Mouse (Mus musculus) heart, adult 18-20 months (tissue): Measurements from ENCODE around the gene Abcb1b. TPM values are rescaled to one million over a fixed set of nuclear protein-coding genes. Genes with fewer than 3 reads are reported as not detected.
A peak's percentile ranks its signal among the peaks of the same experiment; 100 is the strongest.

Experiments used
- DNase-seq, 2 experiments: peaks; one replicate each; pipeline ENCODE4 v3.0.0; 2021 to 2022; ENCODE audit warnings: mixed read lengths in 1 of 2
- total RNA-seq, 2 experiments: library from RNA; stranded (reverse); gene quantifications; 2 replicates each; pipeline ENCODE4 v1.2.3; 2021

Abcb1b gene
- total RNA-seq, 2 experiments from 2014 or later = 5.2 to 6.6 TPM

DNA sequence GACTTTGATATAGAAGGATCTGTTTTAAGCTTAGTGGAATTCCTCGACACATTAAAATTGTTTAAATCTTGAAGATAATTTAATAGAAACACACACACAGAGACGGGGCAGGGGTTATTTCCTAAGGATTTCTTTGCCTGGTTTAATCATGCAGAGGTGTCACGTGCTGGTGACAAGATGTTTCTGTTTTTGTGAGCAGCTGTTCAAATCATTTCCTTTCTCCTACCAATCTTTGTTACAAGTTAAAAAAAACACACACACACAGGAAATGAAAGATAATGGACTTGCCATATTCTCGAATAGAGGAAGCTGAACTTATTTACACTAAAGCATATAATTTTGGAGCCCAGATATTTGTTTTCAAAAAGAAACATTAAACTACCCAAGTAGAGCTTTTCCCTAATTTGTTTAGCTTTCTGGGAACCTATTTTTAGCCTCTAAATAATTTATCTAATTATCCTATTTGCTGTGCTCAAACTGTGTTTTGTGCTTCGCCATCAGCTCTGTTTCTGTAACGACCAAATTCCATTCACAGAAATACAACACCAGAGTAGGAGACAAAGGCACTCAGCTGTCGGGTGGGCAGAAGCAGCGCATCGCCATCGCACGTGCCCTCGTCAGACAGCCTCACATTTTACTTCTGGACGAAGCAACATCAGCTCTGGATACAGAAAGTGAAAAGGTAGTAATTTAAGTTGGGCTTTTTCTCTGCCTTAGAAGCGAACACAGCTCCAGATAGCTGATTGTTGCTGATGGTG, 65.8 kb downstream of the Abcb1b start:
- DNase-seq = peak; percentile 38 to 72

DNA sequence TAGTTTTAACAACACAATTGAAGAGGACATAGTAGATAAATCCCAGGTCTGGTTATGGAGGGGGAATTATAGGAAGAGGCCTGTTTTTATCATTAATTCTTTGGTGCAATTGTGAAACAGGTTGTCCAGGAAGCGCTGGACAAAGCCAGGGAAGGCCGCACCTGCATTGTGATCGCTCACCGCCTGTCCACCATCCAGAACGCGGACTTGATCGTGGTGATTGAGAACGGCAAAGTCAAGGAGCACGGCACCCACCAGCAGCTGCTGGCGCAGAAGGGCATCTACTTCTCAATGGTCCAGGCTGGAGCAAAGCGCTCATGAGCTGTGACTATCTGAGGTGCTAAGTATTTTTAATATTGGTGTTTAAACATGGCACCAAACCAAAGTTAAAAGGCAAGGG, 67.7 kb downstream of the Abcb1b start:
- DNase-seq = peak; percentile 4 to 27

DNA sequence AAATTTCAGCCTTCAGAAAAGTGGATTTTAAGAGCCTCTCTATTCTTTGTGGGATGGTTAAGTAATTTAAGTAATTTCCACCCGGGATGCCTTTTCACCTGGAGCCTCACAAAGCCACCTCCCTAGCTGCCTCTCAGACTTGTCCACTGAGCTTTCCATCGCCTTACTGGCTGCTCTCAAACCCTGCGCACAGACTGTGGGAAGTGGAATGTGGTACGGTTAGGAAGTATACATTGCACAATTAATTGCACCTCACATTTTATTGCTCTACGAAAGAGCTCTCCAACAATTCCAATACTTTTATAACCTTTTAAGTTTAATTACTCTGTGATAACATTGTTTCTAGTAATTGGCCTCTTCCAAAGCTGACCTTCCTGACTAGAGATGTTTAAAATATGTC, 68.4 kb downstream of the Abcb1b start:
- DNase-seq = no peak

DNA sequence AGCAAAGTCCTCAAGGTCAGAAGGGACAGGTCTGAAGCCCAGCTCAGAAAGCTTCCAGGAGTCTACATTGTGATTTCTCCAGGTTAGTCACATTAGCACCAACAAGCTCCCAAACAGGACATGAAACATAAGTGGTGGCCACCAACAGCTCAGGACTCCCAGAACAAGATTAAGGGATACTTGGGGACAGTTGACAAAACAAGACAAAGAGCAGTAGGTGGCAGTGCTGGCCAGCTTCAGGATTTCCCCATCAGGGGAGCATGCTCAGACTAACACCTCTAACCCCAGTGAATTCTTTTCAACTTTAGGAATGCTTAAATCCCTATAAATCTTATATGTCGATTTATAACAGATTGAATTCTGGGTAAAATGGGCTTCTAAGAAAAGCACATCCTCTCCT, 70.1 kb downstream of the Abcb1b start:
- peak; percentile 40 to 60 for DNase-seq

DNA sequence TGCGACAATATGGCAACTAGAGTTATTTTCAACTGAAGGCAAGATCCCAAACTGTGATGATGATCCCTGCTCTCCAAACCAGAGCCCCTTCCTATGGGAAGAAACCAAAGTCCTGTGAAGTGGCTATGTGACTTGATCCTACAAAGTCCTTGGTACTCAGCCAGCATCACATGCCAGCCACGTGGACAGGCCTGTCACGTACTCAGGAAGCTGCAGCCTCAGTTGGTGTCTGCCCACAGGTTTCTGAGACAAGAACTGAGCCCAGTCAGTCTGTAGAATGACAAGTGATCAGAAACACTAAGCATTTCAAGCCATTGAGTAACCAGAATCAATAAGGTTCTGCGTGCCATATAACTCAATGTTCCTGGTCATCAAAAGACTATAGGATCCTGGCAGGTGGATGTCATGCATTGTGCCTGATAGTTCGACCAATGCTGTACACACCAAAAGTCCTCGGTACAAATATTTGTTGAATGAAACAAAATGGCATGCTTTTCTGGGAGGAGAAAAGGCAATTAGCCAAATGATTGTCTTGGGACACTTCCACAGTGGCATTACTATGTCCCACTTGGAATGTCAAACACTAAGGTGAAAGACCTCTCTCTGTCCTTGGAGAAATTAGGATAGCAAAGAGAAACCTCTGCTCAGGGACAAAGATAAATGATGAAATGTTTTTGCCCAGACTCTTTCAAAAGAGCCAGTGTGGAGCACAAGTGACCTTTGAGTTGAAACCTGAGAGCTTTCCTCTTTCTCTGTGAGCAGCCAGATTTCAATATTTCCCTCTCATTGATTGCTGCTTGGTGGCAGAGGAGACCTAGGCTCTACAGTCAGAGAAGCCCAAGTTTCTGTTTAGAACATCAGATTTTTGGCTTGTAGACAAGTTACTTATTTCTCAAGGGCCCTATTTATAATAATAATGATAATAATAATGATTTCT, 75.3 kb downstream of the Abcb1b start:
- DNase-seq = no peak

DNA sequence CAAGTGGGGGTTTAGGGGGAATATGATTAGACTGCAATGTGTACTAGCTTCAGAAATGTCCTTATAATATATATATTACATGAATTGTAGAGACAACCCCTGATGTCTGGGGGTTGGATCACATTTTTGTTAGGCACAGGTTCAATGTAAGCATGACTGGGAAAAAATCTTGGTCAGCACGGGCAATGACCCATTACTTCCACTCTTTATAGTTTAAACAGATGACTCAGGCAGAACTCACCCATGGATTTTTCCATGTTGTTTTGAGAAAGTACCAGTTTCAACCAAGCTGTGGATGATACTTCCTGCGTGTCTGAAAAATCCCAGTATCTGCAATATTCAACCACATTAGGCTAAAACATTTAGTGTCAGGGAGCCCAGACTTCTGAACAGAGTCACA, 79.1 kb downstream of the Abcb1b start:
- no peak for DNase-seq

DNA sequence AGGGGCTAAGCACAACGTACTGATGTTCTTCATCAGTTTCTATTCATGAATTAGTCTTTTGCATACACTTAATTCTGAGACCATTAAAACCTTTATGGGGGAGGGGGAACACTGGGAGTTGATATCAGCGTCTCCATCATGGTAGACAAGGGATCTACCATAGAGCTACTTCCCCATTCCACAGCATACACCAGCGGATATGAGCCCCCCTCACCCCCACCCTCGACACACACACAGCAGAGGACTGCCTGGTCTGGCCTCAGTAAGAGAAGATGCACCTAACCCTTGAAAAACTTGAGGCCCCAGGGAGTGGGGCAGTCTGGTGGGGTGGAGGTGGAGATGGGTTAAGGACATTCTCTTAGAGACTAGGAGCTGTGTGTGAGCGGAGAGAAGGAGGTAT, 79.9 kb downstream of the Abcb1b start:
- DNase-seq = no peak

DNA sequence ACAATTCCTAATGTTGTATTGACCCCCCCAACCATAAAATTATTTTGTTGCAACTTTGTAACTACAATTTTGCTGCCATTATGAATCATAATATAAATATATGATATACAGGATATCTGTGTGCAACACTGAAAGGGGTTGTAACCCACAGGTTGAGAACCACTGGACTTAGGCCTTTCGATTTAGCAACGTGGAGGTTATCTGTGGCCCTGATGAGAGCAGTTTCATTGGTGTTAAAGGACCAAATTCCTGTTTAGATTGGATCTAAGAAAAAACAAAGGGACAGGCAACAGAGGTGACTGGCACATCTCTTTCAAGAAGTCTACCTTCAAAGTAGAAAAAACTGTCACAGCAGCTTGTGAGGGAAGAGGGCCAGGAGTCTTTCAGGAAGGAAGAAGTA, 87.9 kb downstream of the Abcb1b start:
- no peak for DNase-seq

DNA sequence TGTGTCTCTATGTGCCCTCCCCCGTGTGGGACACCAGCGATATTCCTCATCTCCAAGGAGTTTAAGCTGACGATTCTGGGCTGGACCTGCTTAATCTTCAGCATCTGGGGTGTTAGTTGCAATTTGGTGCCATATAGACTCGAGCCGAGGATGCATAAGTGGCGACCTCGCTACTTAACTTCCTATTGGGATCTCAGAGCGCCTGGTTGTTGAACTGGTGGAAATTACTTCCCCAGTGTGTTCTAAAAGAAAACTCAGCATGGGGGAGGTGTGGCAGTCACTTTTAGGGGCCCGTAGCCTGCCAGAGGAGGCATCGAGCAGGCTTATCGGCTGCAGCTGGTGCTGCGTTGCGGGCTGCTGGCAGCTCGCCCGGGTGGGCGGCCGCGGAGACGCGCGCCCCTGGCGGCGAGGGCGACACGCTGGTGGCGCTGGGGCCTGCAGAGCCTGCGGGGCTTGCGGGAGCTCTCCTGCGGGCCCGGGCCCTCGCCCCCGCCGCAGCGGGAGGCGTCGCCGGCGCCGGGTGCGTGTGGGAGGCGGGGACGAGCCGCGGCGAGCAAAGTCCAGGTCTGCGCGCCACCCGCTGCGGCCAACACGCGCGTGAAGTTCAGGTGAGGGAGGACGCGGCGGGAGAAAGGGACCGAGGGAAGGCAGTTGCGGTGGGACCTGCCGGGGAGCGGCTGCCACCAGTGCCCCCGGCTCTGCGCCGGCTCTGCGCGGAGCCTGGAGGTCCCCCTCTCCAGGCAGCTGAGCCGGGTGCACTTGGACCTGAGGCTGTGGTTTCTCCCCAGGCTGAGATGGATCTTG, 95.6 kb downstream of the Abcb1b start, which contains the start of gene Abcb4:
Abcb4 (plus strand) TSS at position 418 of the 804 bp plus-strand sequence.
- DNase-seq = peak; percentile 73 to 74

DNA sequence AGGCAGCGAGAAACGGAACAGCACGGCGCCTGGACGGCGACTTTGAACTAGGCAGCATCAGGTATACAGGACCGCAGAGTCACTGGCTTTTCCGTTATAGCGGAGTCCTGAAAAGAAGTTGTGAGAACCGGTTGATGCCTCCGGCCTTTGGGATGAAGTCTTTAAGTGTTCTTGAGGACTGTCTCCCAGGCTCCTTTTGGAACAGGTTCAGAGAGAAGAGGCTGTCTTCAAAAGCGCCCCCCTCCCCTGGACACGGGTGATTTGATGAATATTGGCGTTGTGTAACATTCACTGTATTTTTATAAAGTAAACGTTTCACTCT, 96.1 kb downstream of the Abcb1b start:
- DNase-seq = peak; percentile 18 to 48

DNA sequence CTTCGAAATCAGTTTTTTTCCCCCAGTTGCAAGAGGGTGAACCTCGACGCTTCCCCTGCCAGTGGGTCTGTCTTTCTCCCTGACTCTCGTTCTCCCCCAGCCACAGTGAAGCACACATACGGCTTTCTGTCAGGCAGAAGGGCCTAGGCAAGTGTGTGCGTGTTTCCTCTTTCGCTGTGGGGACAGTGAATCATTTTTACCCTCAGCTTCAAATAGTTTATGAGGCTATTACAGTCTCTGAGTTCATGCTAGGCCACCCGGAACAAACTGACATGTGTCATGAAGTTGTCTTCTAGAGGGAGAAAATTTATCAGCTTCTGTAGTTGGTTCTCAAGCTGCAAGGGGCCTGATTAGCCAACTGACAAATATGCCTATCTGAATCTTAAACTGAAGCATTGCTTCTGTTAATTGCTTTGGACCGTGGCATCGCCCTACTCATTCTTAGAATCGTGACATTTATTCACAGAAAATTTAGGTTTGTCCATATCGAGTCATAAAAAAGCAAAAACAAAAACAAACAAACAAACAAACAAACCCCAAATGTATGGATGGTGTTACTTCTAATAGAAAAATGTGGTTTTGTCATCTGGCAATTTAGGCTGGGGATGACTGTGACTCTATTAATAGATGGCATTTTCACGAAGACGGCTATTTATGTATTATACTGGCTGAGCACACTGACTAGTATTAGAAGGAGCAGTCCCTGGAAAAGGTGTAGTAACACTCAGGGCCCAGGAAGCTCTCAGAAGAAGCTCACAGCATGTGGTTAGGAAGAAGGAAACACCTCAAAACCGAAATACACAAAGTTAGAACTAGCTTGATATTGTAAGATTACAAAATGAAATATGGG, 96.9 kb downstream of the Abcb1b start:
- DNase-seq = peak; percentile 10 to 27

DNA sequence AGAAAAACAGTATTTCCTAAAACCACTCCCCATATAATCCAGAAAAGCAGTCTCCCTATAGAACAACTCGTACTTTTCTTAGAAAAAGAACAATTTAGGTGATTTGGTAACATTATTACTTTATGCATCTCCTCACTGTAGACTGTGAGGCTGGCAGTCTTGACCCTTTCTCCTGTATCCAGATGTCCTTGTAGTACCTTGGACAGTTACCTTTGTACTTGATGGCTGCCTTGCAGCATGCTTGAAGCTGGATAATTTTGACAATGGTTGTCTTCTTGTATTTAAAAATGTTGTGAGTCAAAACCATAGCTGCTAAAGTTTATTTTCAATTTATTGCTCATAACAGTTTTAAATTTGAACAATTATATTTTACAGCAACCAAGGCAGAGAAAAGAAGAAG, 98.3 kb downstream of the Abcb1b start:
- DNase-seq = no peak

DNA sequence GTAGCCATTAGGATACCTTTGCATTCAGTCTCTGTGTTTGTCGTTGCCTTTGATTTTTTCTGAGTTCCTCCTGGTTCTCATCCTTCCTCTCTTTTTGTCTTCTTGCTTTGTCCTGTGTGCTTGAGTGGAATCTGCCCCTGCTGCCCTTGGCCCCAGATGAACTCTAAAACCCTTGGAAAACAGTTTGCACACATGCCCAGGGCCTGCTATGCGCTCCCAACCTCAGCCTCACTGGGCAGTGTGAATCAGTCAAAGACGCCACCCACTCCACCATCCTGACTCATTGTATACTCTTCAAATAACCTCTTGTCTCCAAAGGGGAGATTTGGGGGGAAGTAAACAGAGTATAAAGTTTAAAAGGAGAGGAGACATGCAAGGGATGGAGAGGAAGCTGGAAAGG, 100.3 kb downstream of the Abcb1b start:
- no peak for DNase-seq

DNA sequence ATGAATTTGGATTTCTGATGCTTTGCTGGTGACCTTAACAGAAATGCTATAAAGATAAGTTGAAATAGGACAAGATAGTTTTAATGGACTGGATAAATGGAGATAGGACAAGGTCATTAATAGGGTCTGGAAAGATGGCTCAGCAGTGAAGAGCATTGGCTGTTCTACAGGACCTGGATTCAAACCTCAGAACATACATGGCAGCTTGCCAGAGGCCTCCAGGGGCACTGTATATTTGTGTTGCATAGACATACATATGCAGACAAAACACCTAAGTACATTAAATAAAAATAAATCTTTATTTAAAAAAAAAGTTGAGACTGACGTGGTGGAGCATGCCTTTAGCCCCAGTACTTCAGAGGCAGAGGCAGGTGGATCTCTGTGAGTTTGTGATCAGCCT, 103.1 kb downstream of the Abcb1b start:
- DNase-seq = no peak

DNA sequence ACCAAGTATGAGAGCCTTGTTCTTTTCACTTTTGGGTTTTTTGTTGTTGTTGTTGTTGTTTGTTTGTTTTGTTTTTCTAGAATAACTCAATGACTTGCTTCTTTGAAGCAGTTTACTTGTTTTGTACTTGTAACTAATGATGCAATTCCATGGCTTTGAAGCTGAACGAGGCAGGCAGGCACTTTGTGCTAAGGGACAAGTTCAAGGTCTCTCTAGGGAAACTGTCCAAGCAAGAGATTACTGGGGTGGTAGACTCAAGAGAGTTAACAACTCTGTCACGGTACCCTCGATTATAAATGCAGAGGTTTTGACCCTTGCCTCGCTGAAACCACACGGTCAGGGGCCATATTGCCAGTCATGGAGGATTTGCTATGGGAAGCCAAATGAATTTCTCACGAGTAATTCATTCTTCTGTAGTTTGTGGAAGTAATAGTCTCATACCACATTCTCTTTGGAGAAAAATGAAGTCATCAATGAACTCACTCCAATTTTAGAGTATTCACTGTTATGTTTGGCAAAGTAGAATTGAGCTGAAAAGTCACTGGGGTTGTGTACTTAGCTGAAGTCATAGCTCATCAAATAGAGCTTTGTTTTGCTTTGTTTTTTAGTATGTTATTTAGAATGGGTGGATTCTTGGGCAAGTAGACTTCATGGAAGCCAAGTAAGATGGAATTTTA, 104.3 kb downstream of the Abcb1b start:
- no peak for DNase-seq

DNA sequence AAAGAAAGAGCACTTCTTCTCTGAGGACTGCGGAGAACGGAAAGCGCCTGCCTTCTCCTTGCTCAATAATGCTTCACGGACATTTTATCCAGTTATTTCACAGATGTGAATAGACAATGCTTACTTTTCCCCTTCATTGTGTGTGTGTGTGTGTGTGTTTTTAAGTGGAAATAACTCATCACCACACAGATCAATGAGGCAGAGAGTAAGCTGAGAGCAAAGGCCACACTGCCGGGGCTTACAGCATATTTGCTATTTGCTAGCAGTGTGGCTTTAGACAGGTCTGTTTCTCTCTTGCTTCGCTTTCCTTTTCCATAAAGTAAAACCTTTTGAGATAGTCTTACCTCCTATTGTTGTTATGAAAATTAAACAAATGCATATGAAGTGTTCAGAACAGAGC, 106.6 kb downstream of the Abcb1b start:
- DNase-seq = no peak

DNA sequence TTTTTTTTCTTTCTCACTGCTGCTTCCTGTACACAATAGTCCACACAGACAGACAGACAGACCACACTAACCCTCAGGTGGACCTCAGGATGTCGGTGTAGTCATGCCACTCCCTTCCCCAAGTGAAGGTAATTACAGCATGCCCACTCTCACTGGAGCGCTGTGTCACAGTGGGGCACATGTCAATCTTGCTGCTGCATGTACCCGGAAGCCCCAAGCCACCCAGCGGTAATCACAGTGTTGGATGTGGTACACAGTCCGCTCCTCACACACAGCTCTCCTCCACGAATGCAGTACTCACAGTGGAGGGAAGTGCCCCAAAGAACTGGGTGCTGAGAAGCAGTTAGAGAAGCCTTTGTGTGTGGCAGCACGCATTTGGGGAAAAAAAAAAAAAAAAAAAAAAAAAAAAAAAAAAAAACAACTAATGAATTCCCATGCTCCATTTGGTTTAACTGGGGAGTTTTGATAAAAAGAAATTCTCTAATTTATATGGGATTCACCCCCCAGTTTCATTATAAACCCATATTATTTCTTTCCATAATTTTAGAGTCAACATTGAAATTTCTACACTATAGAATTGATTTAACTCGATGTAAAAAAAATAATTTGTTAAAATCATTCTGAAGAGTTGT, 113.7 kb downstream of the Abcb1b start:
- DNase-seq = no peak
